Mouse (Mus musculus) MEL (cell line): ENCODE data around the gene Tmem169.
A peak's percentile ranks its signal among the peaks of the same experiment; 100 is the strongest.

ENCODE experiments used
- CHD2 ChIP-seq: IDR thresholded peaks from 2 replicates; pipeline ENCODE4 v1.6.1; 2011; ENCODE audit warnings: low read length, improper control_type of control experiment
- CTCF ChIP-seq, 3 experiments: IDR thresholded peaks in 2 of 3; conservative IDR thresholded peaks in 1 of 3; 2 replicates each; pipeline ENCODE4 v1.5.1; 2011 to 2012; ENCODE audit warnings: low read length in 3 of 3, low read depth in 2 of 3, mild to moderate bottlenecking in 2 of 3, improper control_type of control experiment in 1 of 3, inconsistent platforms in 1 of 3, mixed read lengths in 1 of 3, moderate library complexity in 1 of 3; ENCODE audit not compliant: control insufficient read depth in 1 of 3, insufficient read depth in 1 of 3, poor library complexity in 1 of 3, severe bottlenecking in 1 of 3
- EP300 ChIP-seq, 2 experiments: IDR thresholded peaks; 2 replicates each; pipeline ENCODE4 v1.6.1; 2011; ENCODE audit warnings: improper control_type of control experiment in 2 of 2, low read length in 2 of 2, low read depth in 1 of 2, mild to moderate bottlenecking in 1 of 2
- ETS1 ChIP-seq: IDR thresholded peaks from 2 replicates; pipeline ENCODE4 v1.6.1; 2012; ENCODE audit warnings: low read depth, mild to moderate bottlenecking, inconsistent platforms, low read length, improper control_type of control experiment, moderate library complexity
- POLR2A ChIP-seq, 2 experiments: IDR thresholded peaks; 2 replicates each; pipeline ENCODE4 v1.6.1; 2011 to 2012; ENCODE audit warnings: low read length in 2 of 2, mild to moderate bottlenecking in 2 of 2, control low read depth in 1 of 2, improper control_type of control experiment in 1 of 2, low read depth in 1 of 2, moderate library complexity in 1 of 2; ENCODE audit not compliant: control insufficient read depth in 1 of 2, insufficient read depth in 1 of 2, poor library complexity in 1 of 2
- POLR2AphosphoS2 ChIP-seq: IDR thresholded peaks from 2 replicates; pipeline ENCODE4 v1.6.1; 2011; ENCODE audit warnings: low read length, improper control_type of control experiment
- RAD21 ChIP-seq: IDR thresholded peaks from 2 replicates; pipeline ENCODE4 v1.6.1; 2011; ENCODE audit warnings: mild to moderate bottlenecking, low read depth, low read length, improper control_type of control experiment
- ZKSCAN1 ChIP-seq: IDR thresholded peaks from 2 replicates; pipeline ENCODE4 v1.6.1; 2012; ENCODE audit warnings: low read depth, mild to moderate bottlenecking, inconsistent platforms, low read length, improper control_type of control experiment, moderate library complexity

- TF ChIP-seq ZKSCAN1 (no peak), CHD2 (no peak), CTCF (IDR thresholded peaks at IDR 0.05 in 2 of 3, conservative IDR thresholded peaks at IDR 0.05 in 1 of 3; ENCODE audit: control insufficient read depth in 1 of 3, insufficient read depth in 1 of 3, low read depth in 2 of 3, low read length in 3 of 3, poor library complexity in 1 of 3, severe bottlenecking in 1 of 3) (no peak), POLR2A (IDR thresholded peaks at IDR 0.05; ENCODE audit: control insufficient read depth in 1 of 2, insufficient read depth in 1 of 2, low read depth in 1 of 2, low read length in 2 of 2, poor library complexity in 1 of 2) (peak; percentile 52 to 81; a peak in 3 of 4 replicates), RAD21 (no peak), POLR2AphosphoS2 (0 out of 2 replicates have a peak, but pooled peaks have one; percentile 46), EP300 (IDR thresholded peaks at IDR 0.05; ENCODE audit: low read depth in 1 of 2, low read length in 2 of 2) (no peak), ETS1 (no peak)
These were observed at the start of gene Tmem169, which contains the start of gene Pecr for GRCm38 (mm10) chr1:72283992-72284485.
